In genomic region chr6:8209866-8210186, GRCm38 (mm10) we compare ENCODE assay signal across 8 mouse cellular contexts. TPM values are rescaled to one million over a fixed set of nuclear protein-coding genes. Genes with fewer than 3 reads are reported as not detected.
DNase-seq lines count a peak whose midpoint lies in the region; ATAC-seq and TF ChIP-seq lines count a peak whose summit lies in the region.

No protein-coding gene starts in this region.

- TF ChIP-seq CTCF in lung, embryonic 14.5 days (IDR thresholded peaks at IDR 0.05; ENCODE audit: low read depth), result no peak

- peak overlapping the region; percentile 76 for H3K4me3 ChIP-seq in lung, embryonic 14.5 days (ENCODE audit: low read depth, low read length)
- peak overlapping the region; percentile 83 for H3K4me3 ChIP-seq in embryonic facial prominence, embryonic 12.5 days
- peak overlapping the region; percentile 73 for H3K4me3 ChIP-seq in hindbrain, embryonic 13.5 days
- peak overlapping the region; percentile 52 for H3K4me3 ChIP-seq in macrophage (ENCODE audit: inconsistent target)

- 9% methylated on average over 10 of the region's 10 CpGs for WGBS in lung, embryonic 14.5 days
- WGBS in embryonic facial prominence, embryonic 12.5 days, result 12% methylated on average over 10 of the region's 10 CpGs
- 11% methylated on average over 10 of the region's 10 CpGs for WGBS in hindbrain, embryonic 13.5 days
- 9% methylated on average over 10 of the region's 10 CpGs for WGBS in macrophage (ENCODE audit: missing documents)

- no peak for DNase-seq in lung, embryonic 14.5 days
- no peak for DNase-seq in lung, postnatal 36 days
- DNase-seq in retina, embryonic 14.5 days (ENCODE audit: low spot score), result no peak
- DNase-seq in left cerebral cortex, adult 11 months (ENCODE audit: low spot score), result no peak
- no peak for DNase-seq in layer of hippocampus, adult 11-12 months (ENCODE audit: low spot score)

- H3K79me2 ChIP-seq in macrophage (ENCODE audit: inconsistent target), result peaks cover 5% of the 10 kb centered on the region; the same call in 1 of the 2 replicates

- peak; percentile 12; the same call in 1 of the 2 replicates for ATAC-seq in lung, embryonic 14.5 days (ENCODE audit: insufficient read depth)
- no peak for ATAC-seq in embryonic facial prominence, embryonic 12.5 days (ENCODE audit: insufficient number of reproducible peaks, insufficient read depth, low FRiP score, low TSS enrichment)
- peak; percentile 6; the same call in 1 of the 2 replicates for ATAC-seq in hindbrain, embryonic 13.5 days (ENCODE audit: low FRiP score)

- peak overlapping the region; percentile 66 for H3K4me2 ChIP-seq in lung, embryonic 14.5 days
- H3K4me2 ChIP-seq in embryonic facial prominence, embryonic 12.5 days (replicated peaks), result peak overlapping the region; percentile 48
- peak overlapping the region; percentile 58 for H3K4me2 ChIP-seq in hindbrain, embryonic 13.5 days

- H3K36me3 ChIP-seq in lung, embryonic 14.5 days (ENCODE audit: insufficient read depth), result peaks cover 14% of the 10 kb centered on the region; the same call in 1 of the 2 replicates
- H3K36me3 ChIP-seq in embryonic facial prominence, embryonic 12.5 days, result peaks cover 2% of the 10 kb centered on the region; the same call in 1 of the 2 replicates
- H3K36me3 ChIP-seq in hindbrain, embryonic 13.5 days, result peaks cover 2% of the 10 kb centered on the region
- H3K36me3 ChIP-seq in macrophage (ENCODE audit: inconsistent target), result no peaks in the 10 kb centered on the region

- no peaks in the 10 kb centered on the region for H3K4me1 ChIP-seq in lung, embryonic 14.5 days (ENCODE audit: insufficient read depth)
- H3K4me1 ChIP-seq in embryonic facial prominence, embryonic 12.5 days, result peaks cover 9% of the 10 kb centered on the region
- peaks cover 13% of the 10 kb centered on the region for H3K4me1 ChIP-seq in hindbrain, embryonic 13.5 days (replicated peaks)

- H3K9ac ChIP-seq in lung, embryonic 14.5 days, result peak overlapping the region; percentile 91
- peak overlapping the region; percentile 79 for H3K9ac ChIP-seq in embryonic facial prominence, embryonic 12.5 days
- peak overlapping the region; percentile 86 for H3K9ac ChIP-seq in hindbrain, embryonic 13.5 days

- H3K27me3 ChIP-seq in lung, embryonic 14.5 days (ENCODE audit: insufficient read depth, low read length), result no peaks in the 10 kb centered on the region
- no peaks in the 10 kb centered on the region for H3K27me3 ChIP-seq in embryonic facial prominence, embryonic 12.5 days
- H3K27me3 ChIP-seq in hindbrain, embryonic 13.5 days, result no peaks in the 10 kb centered on the region

- H3K27ac ChIP-seq in lung, embryonic 14.5 days (ENCODE audit: low read depth), result peak overlapping the region; percentile 97
- H3K27ac ChIP-seq in embryonic facial prominence, embryonic 12.5 days, result peak overlapping the region; percentile 91
- peak overlapping the region; percentile 93 for H3K27ac ChIP-seq in hindbrain, embryonic 13.5 days
- H3K27ac ChIP-seq in macrophage, result no peak overlapping the region

- H3K9me3 ChIP-seq in lung, embryonic 14.5 days (ENCODE audit: low read depth, low read length), result no peaks in the 10 kb centered on the region
- H3K9me3 ChIP-seq in embryonic facial prominence, embryonic 12.5 days, result no peaks in the 10 kb centered on the region
- no peaks in the 10 kb centered on the region for H3K9me3 ChIP-seq in hindbrain, embryonic 13.5 days

RNA-seq across cellular contexts. Expression of gene Mios, which starts 0.8 kb away (rescaled TPM):
- 29.6 and 30.3 TPM in 2 replicates for polyA plus RNA-seq in lung, embryonic 14.5 days (2014; fragmentation: Nextera tagmentation; extraction: Ambion mirVana)
- 31.0 and 34.7 TPM in 2 replicates for polyA plus RNA-seq in embryonic facial prominence, embryonic 12.5 days (2016; fragmentation: Nextera tagmentation; extraction: Ambion mirVana)
- polyA plus RNA-seq in hindbrain, embryonic 13.5 days (2015; fragmentation: Nextera tagmentation; extraction: Ambion mirVana), result 26.2 and 27.4 TPM in 2 replicates
- total RNA-seq in macrophage (2018; cell fraction: chromatin; rRNA removed), result 10 to 100 TPM in 20 of 26 experiments, 1 to 10 TPM in 6; 6.4 to 28.2 (median 15.1) TPM
- 1 to 10 TPM; 3.1 to 7.9 (median 4.7) TPM for total RNA-seq in macrophage (2018; cell fraction: cytosol; rRNA removed)
- 10 to 100 TPM in 13 of 26 experiments, 1 to 10 TPM in 13; 5.6 to 20.8 (median 10.2) TPM for total RNA-seq in macrophage (2018; cell fraction: nucleus; rRNA removed)
- polyA plus RNA-seq in macrophage (2018), result 5.1 to 8.0 TPM (median 6.6 TPM) in 3 replicates

RNA-seq across cellular contexts. Expression of gene Col28a1, which starts 17.4 kb away (rescaled TPM):
- polyA plus RNA-seq in lung, embryonic 14.5 days (2014; fragmentation: Nextera tagmentation; extraction: Ambion mirVana), result 0.95 and 1.3 TPM in 2 replicates
- polyA plus RNA-seq in embryonic facial prominence, embryonic 12.5 days (2016; fragmentation: Nextera tagmentation; extraction: Ambion mirVana), result 0.41 and 0.58 TPM in 2 replicates
- 0.76 and 1.1 TPM in 2 replicates for polyA plus RNA-seq in hindbrain, embryonic 13.5 days (2015; fragmentation: Nextera tagmentation; extraction: Ambion mirVana)
- total RNA-seq in macrophage (2018; cell fraction: chromatin; rRNA removed), result under 1 TPM in 1 of 26 experiments, not detected in 25; 0.22 TPM
- total RNA-seq in macrophage (2018; cell fraction: cytosol; rRNA removed), result not detected
- not detected for total RNA-seq in macrophage (2018; cell fraction: nucleus; rRNA removed)
- polyA plus RNA-seq in macrophage (2018), result not detected in 3 replicates

RNA-seq across cellular contexts. Expression of gene Rpa3, which starts 49.1 kb away (rescaled TPM):
- polyA plus RNA-seq in lung, embryonic 14.5 days (2014; fragmentation: Nextera tagmentation; extraction: Ambion mirVana), result 177 and 191 TPM in 2 replicates
- polyA plus RNA-seq in embryonic facial prominence, embryonic 12.5 days (2016; fragmentation: Nextera tagmentation; extraction: Ambion mirVana), result 179 and 181 TPM in 2 replicates
- 69.8 and 72.5 TPM in 2 replicates for polyA plus RNA-seq in hindbrain, embryonic 13.5 days (2015; fragmentation: Nextera tagmentation; extraction: Ambion mirVana)
- total RNA-seq in macrophage (2018; cell fraction: chromatin; rRNA removed), result 10 to 100 TPM in 3 of 26 experiments, 1 to 10 TPM in 12, not detected in 11; 2.1 to 12.7 (median 7.1) TPM
- 10 to 100 TPM in 21 of 26 experiments, 1 to 10 TPM in 5; 5.1 to 15.0 (median 11.7) TPM for total RNA-seq in macrophage (2018; cell fraction: cytosol; rRNA removed)
- total RNA-seq in macrophage (2018; cell fraction: nucleus; rRNA removed), result 10 to 100 TPM in 6 of 26 experiments, 1 to 10 TPM in 20; 1.1 to 17.7 (median 4.8) TPM
- polyA plus RNA-seq in macrophage (2018), result 7.6 to 23.2 TPM (median 12.6 TPM) in 3 replicates

RNA-seq across cellular contexts. Expression of gene Umad1, which starts 49.3 kb away (rescaled TPM):
- 21.1 and 21.7 TPM in 2 replicates for polyA plus RNA-seq in lung, embryonic 14.5 days (2014; fragmentation: Nextera tagmentation; extraction: Ambion mirVana)
- polyA plus RNA-seq in embryonic facial prominence, embryonic 12.5 days (2016; fragmentation: Nextera tagmentation; extraction: Ambion mirVana), result 15.7 and 20.2 TPM in 2 replicates
- 48.2 and 49.5 TPM in 2 replicates for polyA plus RNA-seq in hindbrain, embryonic 13.5 days (2015; fragmentation: Nextera tagmentation; extraction: Ambion mirVana)
- total RNA-seq in macrophage (2018; cell fraction: chromatin; rRNA removed), result 10 to 100 TPM in 22 of 26 experiments, 1 to 10 TPM in 4; 4.2 to 31.7 (median 18.8) TPM
- total RNA-seq in macrophage (2018; cell fraction: cytosol; rRNA removed), result 10 to 100 TPM; 10.4 to 16.9 (median 15.5) TPM
- 10 to 100 TPM; 10.4 to 30.7 (median 19.4) TPM for total RNA-seq in macrophage (2018; cell fraction: nucleus; rRNA removed)
- polyA plus RNA-seq in macrophage (2018), result 11.1 to 16.2 TPM (median 15.1 TPM) in 3 replicates

RNA-seq across cellular contexts. Expression of gene Gm45062, which starts 49.4 kb away (rescaled TPM):
- polyA plus RNA-seq in lung, embryonic 14.5 days (2014; fragmentation: Nextera tagmentation; extraction: Ambion mirVana), result 6.7 and 9.8 TPM in 2 replicates
- 10.1 and 11.6 TPM in 2 replicates for polyA plus RNA-seq in embryonic facial prominence, embryonic 12.5 days (2016; fragmentation: Nextera tagmentation; extraction: Ambion mirVana)
- polyA plus RNA-seq in hindbrain, embryonic 13.5 days (2015; fragmentation: Nextera tagmentation; extraction: Ambion mirVana), result 13.1 and 15.0 TPM in 2 replicates
- 1 to 10 TPM in 12 of 26 experiments, under 1 TPM in 7, not detected in 7; 0.46 to 3.5 (median 1.2) TPM for total RNA-seq in macrophage (2018; cell fraction: chromatin; rRNA removed)
- total RNA-seq in macrophage (2018; cell fraction: cytosol; rRNA removed), result 1 to 10 TPM in 22 of 26 experiments, under 1 TPM in 4; 0.62 to 4.4 (median 1.8) TPM
- 1 to 10 TPM in 9 of 26 experiments, under 1 TPM in 5, not detected in 12; 0.17 to 3.3 (median 1.7) TPM for total RNA-seq in macrophage (2018; cell fraction: nucleus; rRNA removed)
- 1.4 to 3.9 TPM (median 2.7 TPM) in 3 replicates for polyA plus RNA-seq in macrophage (2018)
